Mouse (Mus musculus): ENCODE measurements around the gene Fam234b.

DNA sequence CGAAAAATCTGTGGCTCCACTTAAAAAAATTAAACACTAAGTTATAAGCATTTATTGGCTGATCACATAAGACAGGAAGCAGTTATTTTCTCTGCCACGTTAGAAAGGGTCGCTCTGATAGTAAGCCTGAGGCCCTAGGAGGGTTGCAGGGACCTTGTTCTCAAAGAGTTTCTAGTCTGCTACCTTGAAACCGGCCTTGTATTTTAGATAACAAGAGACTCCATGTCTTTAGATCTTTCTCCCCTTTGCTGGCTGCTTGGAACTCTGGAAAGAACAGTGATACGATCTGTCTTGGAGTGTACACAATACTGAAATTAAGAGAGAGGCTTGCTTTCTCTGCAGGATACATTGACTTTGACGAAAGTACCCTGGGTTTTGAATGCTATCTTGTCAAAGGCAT lies 949 bp downstream of the Fam234b start:
- no peak for TF ChIP-seq GATA1 (IDR thresholded peaks at IDR 0.05; ENCODE audit: low read length)
- no peak for TF ChIP-seq TAL1 (IDR thresholded peaks at IDR 0.05; ENCODE audit: low read length)
